Mouse (Mus musculus) embryonic facial prominence, embryonic 12.5 days (tissue): ENCODE results near the gene Pde8a. TPM values are rescaled to one million over a fixed set of nuclear protein-coding genes. Genes with fewer than 3 reads are reported as not detected.
"Not testable (repeated sequence)": the region's sequence is repeated elsewhere in the genome, so short reads cannot be mapped to it uniquely, and the experiment has no call there.

ENCODE experiments used
- ATAC-seq: fragments of 200-750 bp; cut with Nextera tagmentation; 2 replicates; pipeline ENCODE4 v1.8.0; 2017; ENCODE audit not compliant: insufficient number of reproducible peaks, insufficient read depth, low FRiP score, low TSS enrichment
- H3K27ac ChIP-seq: fragments of 300-500 bp; sonication (generic); 2 replicates; pipeline ENCODE4 v1.5.1; 2016; ENCODE audit warnings: mild to moderate bottlenecking
- H3K27me3 ChIP-seq: fragments of 300-500 bp; sonication (generic); 2 replicates; pipeline ENCODE4 v1.6.1; 2016; ENCODE audit warnings: mild to moderate bottlenecking, moderate library complexity
- H3K36me3 ChIP-seq: fragments of 300-500 bp; sonication (generic); 2 replicates; pipeline ENCODE4 v1.6.1; 2016; ENCODE audit warnings: mild to moderate bottlenecking
- H3K4me1 ChIP-seq: fragments of 300-500 bp; sonication (generic); 2 replicates; pipeline ENCODE4 v1.6.1; 2016
- H3K4me2 ChIP-seq: fragments of 300-500 bp; sonication (generic); replicated peaks from 2 replicates; pipeline ENCODE4 v1.6.1; 2016; ENCODE audit warnings: mild to moderate bottlenecking, moderate library complexity
- H3K4me3 ChIP-seq: fragments of 300-500 bp; sonication (generic); 2 replicates; pipeline ENCODE4 v1.5.1; 2016; ENCODE audit warnings: mild to moderate bottlenecking
- H3K9ac ChIP-seq: fragments of 300-500 bp; sonication (generic); 2 replicates; pipeline ENCODE4 v1.6.1; 2016; ENCODE audit warnings: mild to moderate bottlenecking, moderate library complexity
- H3K9me3 ChIP-seq: fragments of 300-500 bp; sonication (generic); 2 replicates; pipeline ENCODE4 v1.6.1; 2016; ENCODE audit warnings: mild to moderate bottlenecking, moderate library complexity
- WGBS: fragments of 180-500 bp; shearing (Covaris S2); methylation state at CpG from one replicate; pipeline ENCODE4 v1.1.7; 2016; 5-methylcytosine and 5-hydroxymethylcytosine counted together
- polyA plus RNA-seq: library from polyadenylated mRNA; unstranded; fragments of >200 nt; fragmentation: Nextera tagmentation; extraction: Ambion mirVana; gene quantifications from 2 replicates; pipeline ENCODE4 v1.2.1, GENCODE M21; 2016

Pde8a gene
- polyA plus RNA-seq, 1 experiment from 2014 or later = 5.7 TPM

DNA sequence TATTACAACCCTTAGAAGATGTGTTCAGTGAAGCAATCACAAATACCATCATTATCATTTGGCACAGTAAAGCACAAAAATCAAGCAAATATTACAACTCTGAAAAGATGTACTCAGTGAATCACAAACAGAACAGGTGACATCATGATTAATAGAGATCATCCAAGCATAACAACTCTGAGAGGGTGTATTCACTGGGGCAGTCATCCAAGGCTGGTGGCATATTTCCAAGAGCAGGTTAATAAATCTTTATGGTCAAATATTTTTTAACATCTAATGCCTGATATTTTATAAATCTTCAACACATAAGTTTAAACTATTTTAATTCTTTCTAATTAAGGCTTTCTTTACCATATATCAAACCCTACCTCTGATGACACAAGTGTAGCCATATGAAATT lies 27.4 kb upstream of the Pde8a start:
- H3K27ac ChIP-seq, H3K4me3 ChIP-seq, H3K36me3 ChIP-seq, ATAC-seq, H3K4me2 ChIP-seq, H3K9me3 ChIP-seq, H3K27me3 ChIP-seq, H3K4me1 ChIP-seq, H3K9ac ChIP-seq: not testable (repeated sequence)

DNA sequence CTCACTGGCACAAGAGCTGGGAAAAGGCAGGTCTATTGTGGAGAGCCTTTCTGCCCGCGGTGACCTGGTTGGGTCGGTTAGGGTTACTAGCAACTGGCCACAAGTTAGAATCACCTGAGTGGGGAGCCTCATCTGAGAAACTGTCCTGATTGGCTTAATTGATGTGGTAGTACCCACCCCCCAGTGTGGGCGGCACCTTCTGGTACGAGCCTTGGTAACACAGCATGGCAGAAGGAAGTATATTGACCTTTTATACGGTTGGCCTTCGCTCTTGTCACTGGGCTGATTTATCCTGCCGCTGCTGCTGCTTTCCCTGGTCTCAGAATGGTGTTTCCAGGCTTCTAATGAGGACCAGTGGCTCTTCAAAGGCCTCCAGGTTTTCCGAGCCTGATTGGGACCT lies 24.2 kb upstream of the Pde8a start:
- H3K27ac ChIP-seq = no peak overlapping the region
- no peak overlapping the region for H3K4me3 ChIP-seq
- no peaks in the 10 kb centered on the region for H3K36me3 ChIP-seq
- H3K4me2 ChIP-seq = no peak overlapping the region
- 77% methylated on average over 9 of the region's 9 CpGs for WGBS
- H3K9ac ChIP-seq = no peak overlapping the region
- no peak for ATAC-seq
- H3K9me3 ChIP-seq = no peaks in the 10 kb centered on the region
- no peaks in the 10 kb centered on the region for H3K27me3 ChIP-seq
- no peaks in the 10 kb centered on the region for H3K4me1 ChIP-seq

DNA sequence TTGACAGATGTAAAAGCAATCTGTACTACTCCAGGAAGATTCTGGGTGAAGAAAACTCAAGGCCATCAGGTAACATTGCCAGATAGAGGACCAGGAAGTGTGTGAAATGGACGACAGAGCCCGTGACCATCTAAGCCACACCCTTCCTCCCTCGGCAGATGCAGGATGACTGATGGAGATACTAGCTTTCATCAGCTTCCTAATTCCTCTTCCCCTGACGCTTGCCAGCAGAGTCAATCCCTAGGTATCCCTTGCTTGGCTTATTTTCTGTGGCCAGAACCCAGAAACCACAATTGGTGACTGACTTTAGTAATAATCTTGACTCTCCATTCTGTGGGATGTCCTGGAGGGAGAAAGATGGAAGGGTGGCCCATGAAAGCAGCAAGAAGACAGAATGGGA lies 17.9 kb upstream of the Pde8a start:
- Histone ChIP-seq H3K9ac (no peak overlapping the region), H3K27ac (no peak overlapping the region), H3K27me3 (no peaks in the 10 kb centered on the region), H3K4me3 (no peak overlapping the region), H3K36me3 (no peaks in the 10 kb centered on the region), H3K4me2 (no peak overlapping the region), H3K4me1 (peaks cover 25% of the 10 kb centered on the region), H3K9me3 (no peaks in the 10 kb centered on the region)
- ATAC-seq = no peak
- 64% methylated on average over 4 of the region's 4 CpGs for WGBS

DNA sequence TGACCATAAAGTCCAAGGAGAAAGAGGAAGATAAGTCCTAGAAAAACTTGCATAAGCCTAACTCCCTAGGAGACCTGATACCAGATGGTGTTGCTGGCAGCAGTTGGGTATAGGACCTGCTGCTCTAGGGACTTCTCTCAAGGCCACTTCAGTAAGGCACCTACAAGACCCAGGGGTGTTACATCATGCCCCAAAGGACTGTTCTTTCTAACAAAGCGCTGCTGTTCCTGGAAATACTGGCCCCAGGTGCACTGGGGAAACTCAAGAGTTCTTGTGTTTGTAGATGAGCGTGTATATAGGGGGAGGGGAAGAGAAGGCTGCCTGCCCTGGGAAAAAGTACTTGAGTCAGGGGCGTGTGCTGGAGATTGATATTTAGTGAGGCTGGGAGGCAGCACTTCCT lies 16.6 kb upstream of the Pde8a start:
- H3K4me1 ChIP-seq = peaks cover 25% of the 10 kb centered on the region
- H3K9ac ChIP-seq = no peak overlapping the region
- no peak overlapping the region for H3K4me3 ChIP-seq
- no peak overlapping the region for H3K27ac ChIP-seq
- H3K4me2 ChIP-seq = no peak overlapping the region
- ATAC-seq = no peak
- H3K36me3 ChIP-seq = no peaks in the 10 kb centered on the region
- H3K27me3 ChIP-seq = no peaks in the 10 kb centered on the region
- H3K9me3 ChIP-seq = no peaks in the 10 kb centered on the region
- 57% methylated on average over 3 of the region's 3 CpGs for WGBS

DNA sequence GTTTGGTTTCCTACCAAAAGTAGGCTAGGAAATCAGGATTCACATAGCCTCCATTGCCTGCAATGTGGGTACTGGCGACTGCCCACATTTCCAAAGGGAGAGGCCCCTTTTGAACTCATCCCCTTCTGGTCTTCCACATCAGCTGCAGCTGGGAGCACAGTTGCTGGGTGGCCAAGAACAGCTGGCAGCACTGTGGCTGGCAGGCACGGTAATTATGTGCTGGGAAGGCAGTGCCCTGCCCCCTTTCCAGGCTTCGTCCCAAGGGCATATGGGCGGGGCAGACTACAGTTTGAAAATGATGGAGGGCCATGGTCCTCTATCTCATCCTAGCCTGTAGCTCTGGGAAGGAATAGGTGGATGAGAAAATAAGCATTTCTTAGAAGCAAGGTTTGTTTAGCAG lies 14.9 kb upstream of the Pde8a start:
- Histone ChIP-seq H3K4me1 (peaks cover 37% of the 10 kb centered on the region), H3K9ac (no peak overlapping the region), H3K9me3 (no peaks in the 10 kb centered on the region), H3K4me2 (no peak overlapping the region), H3K4me3 (no peak overlapping the region), H3K27ac (no peak overlapping the region), H3K36me3 (no peaks in the 10 kb centered on the region), H3K27me3 (no peaks in the 10 kb centered on the region)
- 17% methylated on average over 4 of the region's 4 CpGs for WGBS
- 0 out of 2 replicates have a peak, but pooled peaks have one; percentile 22 for ATAC-seq

DNA sequence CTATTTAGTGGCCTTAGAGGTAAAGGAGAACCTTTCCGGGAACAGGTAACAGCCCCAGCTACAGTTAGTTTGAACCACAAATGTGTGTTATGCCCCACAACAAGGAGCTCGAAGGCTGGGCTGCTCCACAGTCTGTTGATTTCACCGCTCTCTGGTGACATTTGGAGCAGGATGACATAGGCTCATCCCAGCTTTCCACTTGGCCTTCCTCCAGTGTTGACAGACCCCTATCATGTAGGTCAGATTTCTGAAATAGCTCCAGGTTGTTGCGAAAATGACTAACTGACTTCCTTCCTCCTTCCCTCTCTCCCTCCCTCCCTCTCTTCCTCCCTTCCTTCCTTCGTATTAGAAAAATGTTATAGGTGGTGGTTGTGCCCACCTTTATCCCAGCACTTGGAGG lies 14.3 kb upstream of the Pde8a start:
- Histone ChIP-seq H3K27ac (no peak overlapping the region), H3K4me3 (no peak overlapping the region), H3K4me1 (peaks cover 37% of the 10 kb centered on the region), H3K4me2 (no peak overlapping the region), H3K36me3 (no peaks in the 10 kb centered on the region), H3K27me3 (no peaks in the 10 kb centered on the region), H3K9me3 (no peaks in the 10 kb centered on the region), H3K9ac (no peak overlapping the region)
- no peak for ATAC-seq
- 60% methylated on average over 5 of the region's 5 CpGs for WGBS

DNA sequence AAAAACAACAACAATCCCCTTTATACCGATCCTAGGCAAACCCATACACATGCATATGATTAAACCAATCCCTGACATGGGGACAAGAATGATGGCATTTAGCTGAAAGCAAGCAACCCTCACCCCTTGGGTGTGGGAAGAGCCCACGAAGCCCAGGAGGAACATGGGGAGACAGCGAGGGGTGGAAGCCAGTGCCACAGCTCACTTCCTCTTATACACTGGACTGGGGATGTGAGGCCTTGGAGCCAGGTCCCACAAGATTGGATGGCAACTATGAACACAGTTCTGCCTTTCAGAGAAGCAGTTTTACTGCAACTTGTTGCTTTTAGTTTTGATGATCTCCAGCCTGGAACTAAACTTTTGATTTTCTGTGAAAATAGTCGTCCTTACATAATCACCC lies 13.6 kb upstream of the Pde8a start:
- Histone ChIP-seq H3K27ac (no peak overlapping the region), H3K9me3 (no peaks in the 10 kb centered on the region), H3K36me3 (no peaks in the 10 kb centered on the region), H3K4me1 (peaks cover 37% of the 10 kb centered on the region), H3K4me3 (no peak overlapping the region), H3K9ac (no peak overlapping the region), H3K27me3 (no peaks in the 10 kb centered on the region), H3K4me2 (no peak overlapping the region)
- WGBS = 57% methylated on average over 4 of the region's 4 CpGs
- ATAC-seq = no peak

- 16% methylated on average over 5 of the region's 5 CpGs for WGBS
- ATAC-seq = no peak
These were observed 11.0 kb upstream of the Pde8a start for GRCm38 (mm10) chr7:81202389-81202788.

GRCm38 (mm10) chr7:81203576-81203975 lies 9.8 kb upstream of the Pde8a start:
- H3K27me3 ChIP-seq, ATAC-seq, H3K36me3 ChIP-seq, H3K4me3 ChIP-seq, H3K9me3 ChIP-seq, H3K9ac ChIP-seq, H3K4me2 ChIP-seq, H3K27ac ChIP-seq: not testable (repeated sequence)
- 86% methylated on average over 10 of the region's 10 CpGs for WGBS
- H3K4me1 ChIP-seq = peaks cover 18% of the 10 kb centered on the region

More at GRCm38 (mm10) chr7:81202389-81202788, 11.0 kb upstream of the Pde8a start:
- Histone ChIP-seq H3K4me3 (no peak overlapping the region), H3K9ac (no peak overlapping the region), H3K4me2 (no peak overlapping the region), H3K27me3 (no peaks in the 10 kb centered on the region), H3K36me3 (no peaks in the 10 kb centered on the region), H3K27ac (peak overlapping the region; percentile 23; the same call in 1 of the 2 replicates), H3K4me1 (peaks cover 30% of the 10 kb centered on the region), H3K9me3 (no peaks in the 10 kb centered on the region)

GRCm38 (mm10) chr7:81208944-81209343 lies 4.5 kb upstream of the Pde8a start:
- H3K9me3 ChIP-seq = no peaks in the 10 kb centered on the region
- ATAC-seq = no peak
- H3K27me3 ChIP-seq = peaks cover 38% of the 10 kb centered on the region
- H3K27ac ChIP-seq = no peak overlapping the region
- 21% methylated on average over 6 of the region's 6 CpGs for WGBS
- no peak overlapping the region for H3K9ac ChIP-seq
- H3K36me3 ChIP-seq = no peaks in the 10 kb centered on the region
- no peak overlapping the region for H3K4me2 ChIP-seq
- peaks cover 6% of the 10 kb centered on the region; the same call in 1 of the 2 replicates for H3K4me1 ChIP-seq
- H3K4me3 ChIP-seq = no peak overlapping the region

DNA sequence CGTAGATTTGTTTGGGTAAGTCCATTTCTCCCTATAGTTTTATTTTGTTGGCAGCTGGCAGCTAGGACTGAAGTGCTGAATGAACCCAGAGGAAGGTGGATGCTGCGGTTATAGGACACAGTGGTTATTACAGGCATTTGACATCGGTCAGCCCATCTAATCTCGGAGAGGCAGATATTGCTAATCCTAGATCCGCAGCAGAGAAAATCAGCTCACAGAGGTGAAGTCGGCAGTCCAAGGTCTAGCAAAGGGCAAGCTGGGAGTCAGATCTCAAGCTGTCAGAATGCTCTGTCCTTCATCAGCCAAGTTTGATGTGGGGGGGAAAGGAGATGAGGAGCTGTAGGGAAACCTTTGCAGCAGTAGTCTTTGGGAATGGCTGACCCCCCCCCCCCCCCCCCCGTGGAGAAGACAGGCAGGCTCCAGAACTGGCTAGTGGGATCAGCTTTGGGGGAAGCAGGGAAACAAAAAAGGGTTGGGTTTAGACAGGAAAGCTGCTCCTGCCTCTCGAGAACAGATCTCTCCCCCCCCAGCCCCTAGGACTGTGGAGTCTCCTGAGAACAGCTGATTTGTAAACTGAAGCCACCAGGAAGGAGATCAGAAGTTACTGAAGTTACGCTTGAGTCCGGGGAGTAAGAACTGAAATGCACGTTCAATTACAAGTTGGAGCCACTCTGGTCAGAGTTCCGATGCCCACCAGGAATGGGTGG lies 3.3 kb upstream of the Pde8a start:
- H3K4me3 ChIP-seq = no peak overlapping the region
- H3K27ac ChIP-seq = no peak overlapping the region
- 43% methylated on average over 11 of the region's 12 CpGs for WGBS
- no peaks in the 10 kb centered on the region for H3K9me3 ChIP-seq
- peaks cover 49% of the 10 kb centered on the region for H3K27me3 ChIP-seq
- no peak overlapping the region for H3K4me2 ChIP-seq
- H3K9ac ChIP-seq = no peak overlapping the region
- ATAC-seq = no peak
- H3K4me1 ChIP-seq = peaks cover 9% of the 10 kb centered on the region
- no peaks in the 10 kb centered on the region for H3K36me3 ChIP-seq

DNA sequence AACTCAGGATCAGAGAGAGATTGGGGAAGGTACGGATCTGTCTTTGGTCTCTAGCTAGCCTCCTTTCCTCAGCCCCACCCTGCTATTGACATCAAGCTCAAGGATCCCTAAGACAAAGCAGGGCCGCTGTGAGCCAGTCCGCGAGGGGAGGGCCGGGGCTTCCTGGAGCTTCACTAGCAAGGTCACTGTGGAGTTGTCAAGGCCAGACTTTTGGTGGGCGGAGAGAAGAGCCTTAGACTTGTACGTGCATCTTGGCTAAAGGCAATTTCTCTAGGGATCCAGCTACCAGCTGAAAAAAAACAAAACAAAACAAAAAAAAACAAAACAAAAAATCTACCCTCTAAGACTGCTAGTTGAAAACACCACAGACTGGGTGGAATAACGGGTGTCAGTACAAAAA lies 1.6 kb upstream of the Pde8a start:
- Histone ChIP-seq H3K4me3 (no peak overlapping the region), H3K36me3 (no peaks in the 10 kb centered on the region), H3K4me2 (peak overlapping the region; percentile 58; the same call in 1 of the 2 replicates), H3K27ac (no peak overlapping the region), H3K9me3 (no peaks in the 10 kb centered on the region), H3K9ac (no peak overlapping the region), H3K27me3 (peaks cover 62% of the 10 kb centered on the region), H3K4me1 (peaks cover 9% of the 10 kb centered on the region)
- no peak for ATAC-seq
- WGBS = 2% methylated on average over 8 of the region's 8 CpGs
